Mouse (Mus musculus): Measurements from ENCODE around the gene Psma6. TPM values are rescaled to one million over a fixed set of nuclear protein-coding genes. Genes with fewer than 3 reads are reported as not detected.
"Not testable (repeated sequence)": the region's sequence is repeated elsewhere in the genome, so short reads cannot be mapped to it uniquely, and the experiment has no call there.

The Psma6 gene
- total RNA-seq (2021), result 100 to 1,000 TPM; 144 to 145 TPM
- long read RNA-seq, experiment 1, transcript Psma6-201 (7 exons, 1,042 nt), result major isoform, 88 of 93 reads
- long read RNA-seq, experiment 1, partial matches to known transcripts, result 5 of 93 reads
- long read RNA-seq, experiment 1, other reads (novel, unspliced or antisense), result 0 of 93 reads
- long read RNA-seq, experiment 2, transcript Psma6-201 (7 exons, 1,042 nt), result major isoform, 101 of 110 reads
- long read RNA-seq, experiment 2, partial matches to known transcripts, result 6 of 110 reads
- long read RNA-seq, experiment 2, other reads (novel, unspliced or antisense), result 3 of 110 reads

- no peak for DNase-seq (ENCODE audit: low spot score in 2 of 2)
These were observed at the start of gene Psma6 for GRCm38 (mm10) chr12:55384023-55384749. Psma6 (plus strand) TSS chr12:55384222.

GRCm38 (mm10) chr12:55338490-55338889 is 45.5 kb upstream of the Psma6 start:
- not testable (repeated sequence) for DNase-seq (ENCODE audit: low spot score in 2 of 2)

- not testable (repeated sequence) for DNase-seq (ENCODE audit: low spot score in 2 of 2)
These were observed 41.0 kb upstream of the Psma6 start for GRCm38 (mm10) chr12:55343045-55343444.

- DNase-seq (ENCODE audit: low spot score in 2 of 2), result no peak
These were observed 40.0 kb upstream of the Psma6 start for GRCm38 (mm10) chr12:55343998-55344397.

- DNase-seq (ENCODE audit: low spot score in 2 of 2), result no peak
These were observed 39.4 kb upstream of the Psma6 start for GRCm38 (mm10) chr12:55344583-55344982.

GRCm38 (mm10) chr12:55353423-55353822 is 30.6 kb upstream of the Psma6 start:
- DNase-seq (ENCODE audit: low spot score in 2 of 2), result no peak

- DNase-seq (ENCODE audit: low spot score in 2 of 2), result peak; percentile 26 to 28
These were observed 29.1 kb upstream of the Psma6 start for GRCm38 (mm10) chr12:55354904-55355303.

GRCm38 (mm10) chr12:55357303-55357702 is 26.7 kb upstream of the Psma6 start:
- no peak for DNase-seq (ENCODE audit: low spot score in 2 of 2)

- no peak for DNase-seq (ENCODE audit: low spot score in 2 of 2)
These were observed 23.1 kb upstream of the Psma6 start for GRCm38 (mm10) chr12:55360929-55361328.

GRCm38 (mm10) chr12:55365083-55365482 is 18.9 kb upstream of the Psma6 start:
- DNase-seq (ENCODE audit: low spot score in 2 of 2), result no peak

- no peak for DNase-seq (ENCODE audit: low spot score in 2 of 2)
These were observed 11.5 kb upstream of the Psma6 start for GRCm38 (mm10) chr12:55372424-55373055.

- no peak for DNase-seq (ENCODE audit: low spot score in 2 of 2)
These were observed 6.9 kb upstream of the Psma6 start for GRCm38 (mm10) chr12:55376956-55377609.

GRCm38 (mm10) chr12:55377610-55377980 is 6.4 kb upstream of the Psma6 start:
- no peak for DNase-seq (ENCODE audit: low spot score in 2 of 2)

- DNase-seq (ENCODE audit: low spot score in 2 of 2), result no peak
These were observed 804 bp downstream of the Psma6 start for GRCm38 (mm10) chr12:55384826-55385225.

- no peak for DNase-seq (ENCODE audit: low spot score in 2 of 2)
These were observed 1.9 kb downstream of the Psma6 start for GRCm38 (mm10) chr12:55385931-55386330.

GRCm38 (mm10) chr12:55386456-55386855 is 2.4 kb downstream of the Psma6 start:
- DNase-seq (ENCODE audit: low spot score in 2 of 2), result no peak

- DNase-seq (ENCODE audit: low spot score in 2 of 2), result no peak
These were observed 3.2 kb downstream of the Psma6 start for GRCm38 (mm10) chr12:55387083-55387787.

GRCm38 (mm10) chr12:55387788-55388465 is 3.9 kb downstream of the Psma6 start:
- DNase-seq (ENCODE audit: low spot score in 2 of 2), result no peak

GRCm38 (mm10) chr12:55388478-55388877 is 4.5 kb downstream of the Psma6 start:
- DNase-seq (ENCODE audit: low spot score in 2 of 2), result peak; percentile 24 to 25
